Mouse (Mus musculus) spleen, adult 2 months (tissue): ENCODE data around the gene Arrb1.

Experiments
- CTCF ChIP-seq: fragments of 200-500 bp; IDR thresholded peaks from 2 replicates; pipeline ENCODE4 v1.5.1; 2011; ENCODE audit warnings: mild to moderate bottlenecking, inconsistent platforms; ENCODE audit not compliant: insufficient read depth, insufficient read length, insufficient replicate concordance; ENCODE audit errors: extremely low read depth
- POLR2A ChIP-seq: fragments of 200-500 bp; IDR thresholded peaks from 2 replicates; pipeline ENCODE4 v1.6.1; 2011; ENCODE audit warnings: low read depth, low read length, inconsistent platforms

- TF ChIP-seq CTCF (no peak), POLR2A (no peak)
Observed at GRCm38 (mm10) chr7:99641245-99641644, 106.0 kb downstream of the Arrb1 start.
